Mouse (Mus musculus) heart, postnatal 14 days (tissue): ENCODE data around the gene Rfc1. TPM values are rescaled to one million over a fixed set of nuclear protein-coding genes. Genes with fewer than 3 reads are reported as not detected.

ENCODE experiments used
- DNase-seq, 2 experiments: peaks; one replicate each; pipeline ENCODE4 v3.0.0; 2021 to 2022
- intact Hi-C: fragments of 180-260 bp; cut with DNase I; formaldehyde crosslinking; loops from one replicate; pipeline ENCODE4 v1.15.1; 2025
- long read RNA-seq, 2 experiments: library from polyadenylated mRNA; stranded (forward); transcript quantifications; one replicate each; pipeline ENCODE4 v2.0.0; 2021
- total RNA-seq, 2 experiments: library from RNA; stranded (reverse); gene quantifications; 2 replicates each; pipeline ENCODE4 v1.2.3; 2021

Rfc1 gene
- 10 to 100 TPM; 25.1 to 25.5 TPM for total RNA-seq
- long read RNA-seq, experiment 1, full-length matches to known transcripts: 13 of 21 reads
- long read RNA-seq, experiment 1, partial matches to known transcripts: 2 of 21 reads
- long read RNA-seq, experiment 1, other reads (novel, unspliced or antisense): 6 of 21 reads
- long read RNA-seq, experiment 2, full-length matches to known transcripts: 13 of 21 reads
- long read RNA-seq, experiment 2, partial matches to known transcripts: 3 of 21 reads
- long read RNA-seq, experiment 2, other reads (novel, unspliced or antisense): 5 of 21 reads

GRCm38 (mm10) chr5:65335298-65336074 is at the start of gene Rfc1:
Gene Rfc1 (minus strand): TSS chr5:65335670.
- intact Hi-C loops: loop anchor here (2.0 kb wide), 1 partner anchor 55 kb away; the partner anchor contains the start of genes Lias and Rpl9
- DNase-seq: peak; percentile 88 to 90

- intact Hi-C loops: no loop called here
- DNase-seq: no peak
Measured at GRCm38 (mm10) chr5:65374746-65375145, 39.3 kb upstream of the Rfc1 start.

- intact Hi-C loops: no loop called here
- DNase-seq: no peak
Measured at GRCm38 (mm10) chr5:65371551-65371950, 36.1 kb upstream of the Rfc1 start.

- intact Hi-C loops: no loop called here
- no peak for DNase-seq
Measured at GRCm38 (mm10) chr5:65367837-65368236, 32.4 kb upstream of the Rfc1 start.

- DNase-seq: no peak
- intact Hi-C loops: no loop called here
Measured at GRCm38 (mm10) chr5:65357771-65358170, 22.3 kb upstream of the Rfc1 start.

- intact Hi-C loops: no loop called here
- no peak for DNase-seq
Measured at GRCm38 (mm10) chr5:65356851-65357250, 21.4 kb upstream of the Rfc1 start.

- no peak for DNase-seq
- intact Hi-C loops: no loop called here
Measured at GRCm38 (mm10) chr5:65354985-65355384, 19.5 kb upstream of the Rfc1 start.

- DNase-seq: no peak
- intact Hi-C loops: no loop called here
Measured at GRCm38 (mm10) chr5:65354097-65354496, 18.6 kb upstream of the Rfc1 start.

- no peak for DNase-seq
- intact Hi-C loops: no loop called here
Measured at GRCm38 (mm10) chr5:65350508-65350907, 15.0 kb upstream of the Rfc1 start.

- intact Hi-C loops: no loop called here
- DNase-seq: no peak
Measured at GRCm38 (mm10) chr5:65348168-65348567, 12.7 kb upstream of the Rfc1 start, which contains the start of gene Klb. Gene Klb (plus strand): TSS chr5:65348314.

- no peak for DNase-seq
- intact Hi-C loops: no loop called here
Measured at GRCm38 (mm10) chr5:65340167-65340566, 4.7 kb upstream of the Rfc1 start.

- intact Hi-C loops: no loop called here
- DNase-seq: no peak
Measured at GRCm38 (mm10) chr5:65338394-65338793, 2.9 kb upstream of the Rfc1 start.

- DNase-seq: no peak
- intact Hi-C loops: loop anchor here (2.0 kb wide), 1 partner anchor 55 kb away; the partner anchor contains the start of genes Lias and Rpl9
Measured at GRCm38 (mm10) chr5:65336075-65336355, 545 bp upstream of the Rfc1 start.

GRCm38 (mm10) chr5:65334788-65335187 is 682 bp downstream of the Rfc1 start:
- intact Hi-C loops: no loop called here
- DNase-seq: no peak

GRCm38 (mm10) chr5:65329971-65330370 is 5.5 kb downstream of the Rfc1 start:
- intact Hi-C loops: no loop called here
- DNase-seq: no peak

GRCm38 (mm10) chr5:65326212-65326611 is 9.3 kb downstream of the Rfc1 start:
- peak; percentile 19 to 22 for DNase-seq
- intact Hi-C loops: no loop called here

- intact Hi-C loops: no loop called here
- DNase-seq: no peak
Measured at GRCm38 (mm10) chr5:65324758-65325355, 10.6 kb downstream of the Rfc1 start.

- DNase-seq: no peak
- intact Hi-C loops: no loop called here
Measured at GRCm38 (mm10) chr5:65324271-65324670, 11.2 kb downstream of the Rfc1 start.

- intact Hi-C loops: no loop called here
- DNase-seq: no peak
Measured at GRCm38 (mm10) chr5:65322165-65322564, 13.3 kb downstream of the Rfc1 start.

GRCm38 (mm10) chr5:65319176-65319575 is 16.3 kb downstream of the Rfc1 start:
- DNase-seq: no peak
- intact Hi-C loops: no loop called here

- no peak for DNase-seq
Measured at GRCm38 (mm10) chr5:65308866-65309265, 26.6 kb downstream of the Rfc1 start.

GRCm38 (mm10) chr5:65308208-65308607 is 27.3 kb downstream of the Rfc1 start:
- no peak for DNase-seq
- intact Hi-C loops: no loop called here

More at GRCm38 (mm10) chr5:65308866-65309265, 26.6 kb downstream of the Rfc1 start:
- intact Hi-C loops: no loop called here
